Mouse (Mus musculus) forebrain, embryonic 12.5 days (tissue): ENCODE measurements around the gene Furin. TPM values are rescaled to one million over a fixed set of nuclear protein-coding genes. Genes with fewer than 3 reads are reported as not detected.
A peak's percentile ranks its signal among the peaks of the same experiment; 100 is the strongest.

Source experiments
- ATAC-seq: fragments of 200-750 bp; cut with Nextera tagmentation; 2 replicates; pipeline ENCODE4 v1.8.0; 2017; ENCODE audit warnings: moderate TSS enrichment; ENCODE audit not compliant: low FRiP score
- H3K27ac ChIP-seq: fragments of 300-500 bp; sonication (generic); 2 replicates; pipeline ENCODE4 v1.5.1; 2016; ENCODE audit warnings: mild to moderate bottlenecking
- H3K27me3 ChIP-seq: fragments of 300-500 bp; sonication (generic); 2 replicates; pipeline ENCODE4 v1.6.1; 2016; ENCODE audit warnings: mild to moderate bottlenecking
- H3K36me3 ChIP-seq: fragments of 300-500 bp; sonication (generic); replicated peaks from 2 replicates; pipeline ENCODE4 v1.6.1; 2016; ENCODE audit warnings: mild to moderate bottlenecking
- H3K4me1 ChIP-seq: fragments of 300-500 bp; sonication (generic); 2 replicates; pipeline ENCODE4 v1.6.1; 2016
- H3K4me2 ChIP-seq: fragments of 300-500 bp; sonication (generic); 2 replicates; pipeline ENCODE4 v1.6.1; 2016; ENCODE audit warnings: mild to moderate bottlenecking, moderate library complexity
- H3K4me3 ChIP-seq: fragments of 300-500 bp; sonication (generic); replicated peaks from 2 replicates; pipeline ENCODE4 v1.5.1; 2016; ENCODE audit warnings: mild to moderate bottlenecking
- H3K9ac ChIP-seq: fragments of 300-500 bp; sonication (generic); 2 replicates; pipeline ENCODE4 v1.6.1; 2016; ENCODE audit warnings: mild to moderate bottlenecking
- H3K9me3 ChIP-seq: fragments of 300-500 bp; sonication (generic); 2 replicates; pipeline ENCODE4 v1.6.1; 2016
- WGBS: fragments of 180-500 bp; shearing (Covaris S2); methylation state at CpG from one replicate; pipeline ENCODE4 v1.1.7; 2016; 5-methylcytosine and 5-hydroxymethylcytosine counted together
- polyA plus RNA-seq: library from polyadenylated mRNA; unstranded; fragments of >200 nt; fragmentation: Nextera tagmentation; extraction: Ambion mirVana; gene quantifications from 2 replicates; pipeline ENCODE4 v1.2.1, GENCODE M21; 2016

The Furin gene
- polyA plus RNA-seq, 1 experiment from 2014 or later, result 4.3 TPM

GRCm38 (mm10) chr7:80360435-80360834 is 44.8 kb downstream of the Furin start:
- Histone ChIP-seq H3K4me2 (no peak overlapping the region), H3K27me3 (no peaks in the 10 kb centered on the region), H3K36me3 (peaks cover 95% of the 10 kb centered on the region), H3K9ac (no peak overlapping the region), H3K9me3 (no peaks in the 10 kb centered on the region), H3K4me3 (no peak overlapping the region), H3K27ac (no peak overlapping the region), H3K4me1 (peaks cover 15% of the 10 kb centered on the region)
- 88% methylated on average over 3 of the region's 3 CpGs for WGBS
- ATAC-seq, result no peak

- WGBS, result 66% methylated on average over 4 of the region's 4 CpGs
- H3K27me3 ChIP-seq, result no peaks in the 10 kb centered on the region
- no peak overlapping the region for H3K4me2 ChIP-seq
- H3K27ac ChIP-seq, result no peak overlapping the region
- H3K36me3 ChIP-seq, result peaks cover 87% of the 10 kb centered on the region
- H3K9ac ChIP-seq, result no peak overlapping the region
- no peak for ATAC-seq
- H3K9me3 ChIP-seq, result no peaks in the 10 kb centered on the region
- H3K4me1 ChIP-seq, result peaks cover 15% of the 10 kb centered on the region
- no peak overlapping the region for H3K4me3 ChIP-seq
Measured at GRCm38 (mm10) chr7:80358039-80358438, 47.2 kb downstream of the Furin start.

- H3K9me3 ChIP-seq, result no peaks in the 10 kb centered on the region
- no peak overlapping the region for H3K4me2 ChIP-seq
- no peaks in the 10 kb centered on the region for H3K27me3 ChIP-seq
- peak overlapping the region; percentile 39; the same call in 1 of the 2 replicates for H3K27ac ChIP-seq
- WGBS, result 16% methylated on average over 8 of the region's 8 CpGs
- H3K9ac ChIP-seq, result 0 out of 2 replicates have a peak overlapping the region, but pooled peaks have one; percentile 22
- peaks cover 86% of the 10 kb centered on the region for H3K36me3 ChIP-seq
- peaks cover 15% of the 10 kb centered on the region for H3K4me1 ChIP-seq
- no peak overlapping the region for H3K4me3 ChIP-seq
- ATAC-seq, result no peak
Measured at GRCm38 (mm10) chr7:80357156-80357555, 48.1 kb downstream of the Furin start.

GRCm38 (mm10) chr7:80356351-80356750 is 48.9 kb downstream of the Furin start:
- Histone ChIP-seq H3K4me2 (no peak overlapping the region), H3K36me3 (peaks cover 82% of the 10 kb centered on the region), H3K4me1 (peaks cover 15% of the 10 kb centered on the region), H3K9ac (no peak overlapping the region), H3K9me3 (no peaks in the 10 kb centered on the region), H3K4me3 (no peak overlapping the region), H3K27ac (no peak overlapping the region), H3K27me3 (no peaks in the 10 kb centered on the region)
- no peak for ATAC-seq
- 92% methylated on average over 13 of the region's 13 CpGs for WGBS

GRCm38 (mm10) chr7:80352920-80353319 is 52.3 kb downstream of the Furin start:
- H3K4me2 ChIP-seq, result no peak overlapping the region
- H3K27me3 ChIP-seq, result no peaks in the 10 kb centered on the region
- H3K36me3 ChIP-seq, result peaks cover 63% of the 10 kb centered on the region
- no peaks in the 10 kb centered on the region for H3K9me3 ChIP-seq
- no peak overlapping the region for H3K9ac ChIP-seq
- H3K4me1 ChIP-seq, result peaks cover 14% of the 10 kb centered on the region
- ATAC-seq, result no peak
- H3K4me3 ChIP-seq, result no peak overlapping the region
- 94% methylated on average over 8 of the region's 8 CpGs for WGBS
- no peak overlapping the region for H3K27ac ChIP-seq

- 72% methylated on average over 2 of the region's 2 CpGs for WGBS
- no peaks in the 10 kb centered on the region for H3K27me3 ChIP-seq
- H3K4me1 ChIP-seq, result 0 out of 2 replicates have a peak, but pooled peaks cover 7% of the 10 kb centered on the region
- H3K9ac ChIP-seq, result no peak overlapping the region
- H3K4me2 ChIP-seq, result no peak overlapping the region
- H3K9me3 ChIP-seq, result no peaks in the 10 kb centered on the region
- no peak for ATAC-seq
- H3K36me3 ChIP-seq, result peaks cover 46% of the 10 kb centered on the region
- H3K4me3 ChIP-seq, result no peak overlapping the region
- no peak overlapping the region for H3K27ac ChIP-seq
Measured at GRCm38 (mm10) chr7:80350808-80351207, 54.4 kb downstream of the Furin start.

GRCm38 (mm10) chr7:80347670-80348586 is 57.3 kb downstream of the Furin start:
- Histone ChIP-seq H3K4me2 (no peak overlapping the region), H3K4me1 (peaks cover 13% of the 10 kb centered on the region), H3K36me3 (peaks cover 34% of the 10 kb centered on the region), H3K27me3 (no peaks in the 10 kb centered on the region), H3K4me3 (no peak overlapping the region), H3K9ac (no peak overlapping the region), H3K27ac (no peak overlapping the region), H3K9me3 (no peaks in the 10 kb centered on the region)
- 72% methylated on average over 13 of the region's 13 CpGs for WGBS
- no peak for ATAC-seq

- Histone ChIP-seq H3K4me1 (peaks cover 22% of the 10 kb centered on the region), H3K4me2 (no peak overlapping the region), H3K9ac (no peak overlapping the region), H3K4me3 (no peak overlapping the region), H3K27ac (no peak overlapping the region), H3K36me3 (peaks cover 27% of the 10 kb centered on the region), H3K27me3 (no peaks in the 10 kb centered on the region), H3K9me3 (no peaks in the 10 kb centered on the region)
- no peak for ATAC-seq
- 87% methylated on average over 5 of the region's 5 CpGs for WGBS
Measured at GRCm38 (mm10) chr7:80346830-80347229, 58.4 kb downstream of the Furin start.

GRCm38 (mm10) chr7:80346173-80346572 is 59.1 kb downstream of the Furin start:
- no peak overlapping the region for H3K9ac ChIP-seq
- no peaks in the 10 kb centered on the region for H3K9me3 ChIP-seq
- no peak overlapping the region for H3K27ac ChIP-seq
- no peaks in the 10 kb centered on the region for H3K27me3 ChIP-seq
- no peak overlapping the region for H3K4me3 ChIP-seq
- ATAC-seq, result no peak
- peaks cover 22% of the 10 kb centered on the region for H3K36me3 ChIP-seq
- H3K4me2 ChIP-seq, result no peak overlapping the region
- H3K4me1 ChIP-seq, result peaks cover 27% of the 10 kb centered on the region
- WGBS, result 96% methylated on average over 9 of the region's 9 CpGs

GRCm38 (mm10) chr7:80343270-80344018 is 61.8 kb downstream of the Furin start:
- Histone ChIP-seq H3K36me3 (peaks cover 9% of the 10 kb centered on the region), H3K9ac (peak overlapping the region; percentile 79), H3K9me3 (no peaks in the 10 kb centered on the region), H3K27ac (peak overlapping the region; percentile 77), H3K27me3 (no peaks in the 10 kb centered on the region), H3K4me2 (peak overlapping the region; percentile 82), H3K4me1 (peaks cover 47% of the 10 kb centered on the region), H3K4me3 (peak overlapping the region; percentile 58)
- ATAC-seq, result peak; percentile 3; the same call in 1 of the 2 replicates
- WGBS, result 23% methylated on average over 19 of the region's 19 CpGs

- Histone ChIP-seq H3K9ac (peak within 1 kb of the TSS; percentile 79), H3K4me3 (peak within 1 kb of the TSS; percentile 58), H3K36me3 (peaks cover 9% of the 10 kb centered on the region), H3K9me3 (no peaks in the 10 kb centered on the region), H3K27me3 (no peaks in the 10 kb centered on the region), H3K4me2 (peak within 1 kb of the TSS; percentile 82), H3K4me1 (peaks cover 51% of the 10 kb centered on the region), H3K27ac (peak within 1 kb of the TSS; percentile 77)
- peak; percentile 22 for ATAC-seq
- WGBS, result 1% methylated on average over 25 of the region's 25 CpGs
Measured at GRCm38 (mm10) chr7:80342858-80343257, 62.4 kb downstream of the Furin start, which contains the start of gene Hddc3. TSS of gene Hddc3 (plus strand) at chr7:80343104.

GRCm38 (mm10) chr7:80341793-80342192 is 63.4 kb downstream of the Furin start:
- H3K27ac ChIP-seq, result no peak overlapping the region
- no peak overlapping the region for H3K9ac ChIP-seq
- H3K27me3 ChIP-seq, result no peaks in the 10 kb centered on the region
- peaks cover 20% of the 10 kb centered on the region for H3K36me3 ChIP-seq
- H3K9me3 ChIP-seq, result no peaks in the 10 kb centered on the region
- H3K4me1 ChIP-seq, result peaks cover 50% of the 10 kb centered on the region
- no peak overlapping the region for H3K4me3 ChIP-seq
- 82% methylated on average over 7 of the region's 7 CpGs for WGBS
- no peak for ATAC-seq
- H3K4me2 ChIP-seq, result no peak overlapping the region
